Mouse (Mus musculus): ENCODE results near the gene Arpp21. TPM values are rescaled to one million over a fixed set of nuclear protein-coding genes. Genes with fewer than 3 reads are reported as not detected.
"Not testable (repeated sequence)": the region's sequence is repeated elsewhere in the genome, so short reads cannot be mapped to it uniquely, and the experiment has no call there.

Gene Arpp21
- polyA plus RNA-seq, 1 experiment: not detected

DNA sequence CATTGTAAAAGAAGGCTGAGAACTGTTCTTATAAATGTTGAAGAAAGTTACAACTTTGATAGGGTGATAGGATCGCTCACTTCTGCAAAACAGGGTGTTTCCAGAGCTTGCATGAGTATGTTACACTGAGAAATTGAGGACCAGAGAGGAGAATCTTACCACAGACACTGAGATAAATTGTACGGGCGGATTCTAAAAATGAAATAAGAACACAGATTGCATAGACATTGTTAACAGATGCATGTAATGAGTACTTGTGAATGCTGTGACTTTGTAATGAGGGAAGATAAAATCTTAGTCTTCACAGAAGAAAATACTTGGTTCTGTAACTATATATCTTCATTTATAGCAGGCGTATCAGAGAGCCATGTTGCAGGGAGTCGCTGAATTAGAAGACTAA, 167.5 kb downstream of the Arpp21 start:
- H3K4me1 ChIP-seq (ENCODE audit: control insufficient read depth, insufficient read depth, insufficient read length, low read length): no peaks in the 10 kb centered on the region
- H3K27ac ChIP-seq (replicated peaks; ENCODE audit: low read depth, low read length): no peak overlapping the region
- no peak overlapping the region for H3K4me3 ChIP-seq (ENCODE audit: insufficient read depth, low read depth, low read length)

- H3K27ac ChIP-seq (replicated peaks; ENCODE audit: low read depth, low read length): no peak overlapping the region
- H3K4me1 ChIP-seq (ENCODE audit: control insufficient read depth, insufficient read depth, insufficient read length, low read length): no peaks in the 10 kb centered on the region
- H3K4me3 ChIP-seq (ENCODE audit: insufficient read depth, low read depth, low read length): no peak overlapping the region
These were observed 174.9 kb downstream of the Arpp21 start for GRCm38 (mm10) chr9:112060696-112061425.

DNA sequence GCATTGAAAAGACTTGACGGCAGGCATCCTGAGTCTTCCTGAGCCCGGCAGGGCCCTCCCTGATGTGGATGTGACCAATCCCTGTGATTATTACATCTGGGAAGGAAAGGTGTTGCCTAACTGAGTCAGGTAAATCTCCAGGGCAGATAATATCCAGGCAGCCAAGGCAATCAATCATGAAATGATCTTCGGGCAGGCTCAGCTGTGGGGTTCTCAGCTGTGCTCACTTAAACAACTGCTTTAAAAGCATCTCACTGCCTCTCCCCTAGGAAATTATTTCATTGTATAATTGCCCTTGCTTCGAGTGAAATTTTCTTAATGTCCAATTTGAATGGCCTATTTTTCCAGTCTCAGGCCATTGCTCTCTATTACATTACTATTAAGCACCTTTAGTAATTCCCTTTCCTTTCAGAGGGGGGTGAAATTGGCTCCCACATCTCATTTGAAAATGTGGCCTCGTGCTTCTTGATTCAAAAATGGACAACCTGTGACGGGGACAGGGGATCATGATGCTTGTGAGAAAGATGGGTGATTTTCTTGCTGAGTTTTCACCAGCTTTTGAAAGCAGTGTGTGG, 180.8 kb downstream of the Arpp21 start:
- Histone ChIP-seq H3K4me1 (ENCODE audit: control insufficient read depth, insufficient read depth, insufficient read length, low read length) (no peaks in the 10 kb centered on the region), H3K27ac (replicated peaks; ENCODE audit: low read depth, low read length) (no peak overlapping the region), H3K4me3 (ENCODE audit: insufficient read depth, low read depth, low read length) (no peak overlapping the region)

GRCm38 (mm10) chr9:112047903-112048467, 187.8 kb downstream of the Arpp21 start:
- H3K4me1 ChIP-seq (ENCODE audit: control insufficient read depth, insufficient read depth, insufficient read length, low read length): no peaks in the 10 kb centered on the region
- H3K4me3 ChIP-seq (ENCODE audit: insufficient read depth, low read depth, low read length): no peak overlapping the region
- H3K27ac ChIP-seq (replicated peaks; ENCODE audit: low read depth, low read length): no peak overlapping the region

DNA sequence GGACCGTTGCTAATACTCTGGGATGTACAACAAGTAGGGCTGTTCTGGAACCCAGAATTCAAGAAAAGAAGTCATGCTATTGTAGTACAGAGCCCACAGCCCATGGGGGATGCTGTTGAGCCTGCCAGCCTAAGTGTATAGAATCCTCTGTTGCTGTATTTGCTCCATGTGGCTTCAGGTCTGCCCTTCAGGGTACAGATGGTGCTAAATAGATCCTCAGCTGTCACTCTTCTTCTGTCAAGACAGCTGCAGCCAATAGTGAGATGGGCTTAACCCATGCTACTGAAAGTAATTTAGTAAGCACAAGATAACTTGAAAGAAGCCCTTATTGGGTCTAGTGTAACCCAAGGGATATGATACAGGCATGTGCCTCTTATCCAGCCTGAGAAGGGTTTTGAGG, 195.2 kb downstream of the Arpp21 start:
- H3K4me1 ChIP-seq (ENCODE audit: control insufficient read depth, insufficient read depth, insufficient read length, low read length): no peaks in the 10 kb centered on the region
- no peak overlapping the region for H3K27ac ChIP-seq (replicated peaks; ENCODE audit: low read depth, low read length)
- H3K4me3 ChIP-seq (ENCODE audit: insufficient read depth, low read depth, low read length): no peak overlapping the region

DNA sequence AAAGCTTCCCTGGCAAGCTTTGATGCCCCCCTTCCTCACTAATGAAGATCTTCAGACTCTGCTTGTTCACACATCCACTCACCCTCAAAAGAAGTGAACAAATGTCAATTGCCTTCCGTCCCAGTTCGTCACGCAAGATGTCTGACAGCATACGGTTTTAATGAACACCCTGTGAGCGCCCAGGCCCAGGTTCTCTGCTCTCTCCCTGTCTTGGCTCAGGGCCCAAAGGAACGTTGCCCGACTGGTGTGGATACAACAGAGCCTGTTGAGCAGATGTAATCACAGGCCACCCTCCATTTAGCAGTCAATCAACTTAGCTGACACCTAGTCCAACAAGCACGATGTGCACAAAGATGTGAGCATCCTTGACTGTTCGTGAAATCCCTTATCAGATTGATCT, 198.0 kb downstream of the Arpp21 start:
- no peaks in the 10 kb centered on the region for H3K4me1 ChIP-seq (ENCODE audit: control insufficient read depth, insufficient read depth, insufficient read length, low read length)

GRCm38 (mm10) chr9:112033840-112034239, 201.9 kb downstream of the Arpp21 start:
- H3K27ac ChIP-seq (replicated peaks; ENCODE audit: low read depth, low read length); H3K4me3 ChIP-seq (ENCODE audit: insufficient read depth, low read depth, low read length); H3K4me1 ChIP-seq (ENCODE audit: control insufficient read depth, insufficient read depth, insufficient read length, low read length): not testable (repeated sequence)

More for the DNA sequence above, 198.0 kb downstream of the Arpp21 start:
- H3K27ac ChIP-seq (replicated peaks; ENCODE audit: low read depth, low read length): no peak overlapping the region
- H3K4me3 ChIP-seq (ENCODE audit: insufficient read depth, low read depth, low read length): no peak overlapping the region

DNA sequence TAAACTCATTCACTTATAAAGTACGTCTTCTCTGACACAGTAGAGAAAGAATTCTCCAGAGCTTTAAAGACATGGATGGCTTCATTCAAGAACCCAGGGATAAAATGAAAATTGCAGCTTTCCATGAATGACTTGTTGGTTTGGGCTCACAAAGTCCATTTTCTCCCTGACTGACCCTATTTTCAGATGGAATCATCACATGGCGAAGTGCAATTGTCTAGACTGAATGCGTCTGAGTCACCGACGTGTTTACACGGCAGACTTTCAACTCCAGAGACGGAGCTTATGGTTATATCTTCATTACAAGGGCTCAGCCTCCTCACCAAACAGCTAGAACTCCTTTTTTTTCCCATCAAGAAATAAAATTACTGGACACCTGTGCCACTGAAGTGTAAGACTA, 203.6 kb downstream of the Arpp21 start:
- Histone ChIP-seq H3K4me1 (ENCODE audit: control insufficient read depth, insufficient read depth, insufficient read length, low read length) (no peaks in the 10 kb centered on the region), H3K27ac (replicated peaks; ENCODE audit: low read depth, low read length) (no peak overlapping the region), H3K4me3 (ENCODE audit: insufficient read depth, low read depth, low read length) (no peak overlapping the region)

- Histone ChIP-seq H3K4me1 (ENCODE audit: control insufficient read depth, insufficient read depth, insufficient read length, low read length) (no peaks in the 10 kb centered on the region), H3K4me3 (ENCODE audit: insufficient read depth, low read depth, low read length) (no peak overlapping the region), H3K27ac (replicated peaks; ENCODE audit: low read depth, low read length) (no peak overlapping the region)
These were observed 212.1 kb downstream of the Arpp21 start for GRCm38 (mm10) chr9:112023562-112024015.

GRCm38 (mm10) chr9:112023111-112023510, 212.6 kb downstream of the Arpp21 start:
- no peak overlapping the region for H3K27ac ChIP-seq (replicated peaks; ENCODE audit: low read depth, low read length)
- H3K4me3 ChIP-seq (ENCODE audit: insufficient read depth, low read depth, low read length): no peak overlapping the region
- H3K4me1 ChIP-seq (ENCODE audit: control insufficient read depth, insufficient read depth, insufficient read length, low read length): no peaks in the 10 kb centered on the region

Measured in brown adipose tissue, adult 24 weeks (tissue).